ENCODE assay signal across 15 mouse cellular contexts in the genomic region with DNA sequence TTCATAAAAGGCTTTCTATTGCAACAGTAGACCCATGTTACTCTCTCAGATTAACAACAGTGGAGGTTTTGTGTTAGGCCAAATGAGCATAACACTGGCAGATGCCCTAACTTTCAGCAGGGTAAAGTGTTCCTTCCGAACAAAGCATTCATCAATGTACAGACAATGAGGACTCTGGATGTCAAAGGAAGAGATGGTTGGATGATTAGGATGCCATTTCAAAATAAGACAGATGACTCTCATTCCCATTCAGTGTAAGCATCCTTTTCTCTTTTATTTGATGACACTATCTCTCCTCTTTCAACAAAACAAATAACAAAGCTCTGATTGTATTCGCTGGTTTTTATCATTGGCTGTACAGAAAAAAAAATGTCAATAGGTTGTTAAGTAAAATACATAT.
"Had no signal": no experiment of that assay in that cellular context is flagged by ENCODE, and none has a peak within 500 bp of the region (broad histone marks: within the 10 kb centered on the region; RNA-seq: fewer than 3 reads in every experiment).

No protein-coding gene starts in this region.

- H3K9me3 ChIP-seq: limb, embryonic 15.5 days; liver, embryonic 12.5 days; midbrain, embryonic 12.5 days; neural tube, embryonic 13.5 days; stomach, embryonic 15.5 days had no signal

- H3K4me3 ChIP-seq: limb, embryonic 15.5 days; liver, embryonic 12.5 days; midbrain, embryonic 12.5 days; neural tube, embryonic 13.5 days; stomach, embryonic 15.5 days had no signal

- DNase-seq: kidney, adult 11 months; kidney, adult 9 months; kidney, postnatal 36 days; layer of hippocampus, adult 9-11 months; layer of hippocampus, postnatal 36 days; lung, embryonic 14.5 days; lung, postnatal 10 days; lung, postnatal 4 days; thymus, postnatal 4 days had no signal

- H3K4me2 ChIP-seq: limb, embryonic 15.5 days; liver, embryonic 12.5 days; lung, embryonic 14.5 days; midbrain, embryonic 12.5 days; neural tube, embryonic 13.5 days; stomach, embryonic 15.5 days had no signal

- H3K4me1 ChIP-seq: limb, embryonic 15.5 days; liver, embryonic 12.5 days; midbrain, embryonic 12.5 days; neural tube, embryonic 13.5 days; stomach, embryonic 15.5 days had no signal

- H3K9ac ChIP-seq: limb, embryonic 15.5 days; liver, embryonic 12.5 days; lung, embryonic 14.5 days; midbrain, embryonic 12.5 days; neural tube, embryonic 13.5 days; stomach, embryonic 15.5 days had no signal

- H3K36me3 ChIP-seq: limb, embryonic 15.5 days; liver, embryonic 12.5 days; midbrain, embryonic 12.5 days; neural tube, embryonic 13.5 days; stomach, embryonic 15.5 days had no signal

- ATAC-seq: liver, embryonic 12.5 days had no signal

- H3K27ac ChIP-seq: kidney, postnatal 0 days; limb, embryonic 15.5 days; liver, embryonic 12.5 days; midbrain, embryonic 12.5 days; neural tube, embryonic 13.5 days; stomach, embryonic 15.5 days had no signal

- H3K27me3 ChIP-seq: limb, embryonic 15.5 days; liver, embryonic 12.5 days; midbrain, embryonic 12.5 days; neural tube, embryonic 13.5 days; stomach, embryonic 15.5 days had no signal
